Mouse (Mus musculus): ENCODE data around the gene Fbxl21. TPM values are rescaled to one million over a fixed set of nuclear protein-coding genes. Genes with fewer than 3 reads are reported as not detected.

Fbxl21 gene
- total RNA-seq, 2 experiments from 2014 or later = 6.8 to 7.3 TPM

GRCm38 (mm10) chr13:56537026-56537425, 14.8 kb downstream of the Fbxl21 start:
- Histone ChIP-seq H3K27ac (no peak overlapping the region), H3K4me3 (no peak overlapping the region)
- no peak for DNase-seq (ENCODE audit: extremely low spot score in 1 of 2, low spot score in 2 of 2)
- intact Hi-C loops (cut with DNase I) = no loop called here
- no peak for TF ChIP-seq CTCF (IDR thresholded peaks at IDR 0.05)

GRCm38 (mm10) chr13:56539846-56540245, 17.6 kb downstream of the Fbxl21 start:
- intact Hi-C loops (cut with DNase I) = no loop called here
- peak; percentile 58 for TF ChIP-seq CTCF (IDR thresholded peaks at IDR 0.05)
- DNase-seq (ENCODE audit: extremely low spot score in 1 of 2, low spot score in 2 of 2) = peak in 1 of 2 experiments; percentile 26
- Histone ChIP-seq H3K4me3 (no peak overlapping the region), H3K27ac (no peak overlapping the region)

GRCm38 (mm10) chr13:56543805-56544204, 21.5 kb downstream of the Fbxl21 start:
- intact Hi-C loops (cut with DNase I) = no loop called here
- DNase-seq (ENCODE audit: extremely low spot score in 1 of 2, low spot score in 2 of 2) = no peak
- Histone ChIP-seq H3K4me3 (no peak overlapping the region), H3K27ac (no peak overlapping the region)
- TF ChIP-seq CTCF (IDR thresholded peaks at IDR 0.05) = no peak

GRCm38 (mm10) chr13:56544956-56545355, 22.7 kb downstream of the Fbxl21 start:
- TF ChIP-seq CTCF (IDR thresholded peaks at IDR 0.05) = no peak
- DNase-seq (ENCODE audit: extremely low spot score in 1 of 2, low spot score in 2 of 2) = no peak
- H3K4me3 ChIP-seq = no peak overlapping the region
- intact Hi-C loops (cut with DNase I) = no loop called here
- H3K27ac ChIP-seq = no peak overlapping the region

GRCm38 (mm10) chr13:56548401-56548800, 26.1 kb downstream of the Fbxl21 start, which contains the start of gene Lect2:
Gene Lect2, minus strand, starts transcription at chr13:56548502.
- intact Hi-C loops (cut with DNase I) = no loop called here
- H3K4me3 ChIP-seq = no peak within 1 kb of the TSS
- no peak for TF ChIP-seq CTCF (IDR thresholded peaks at IDR 0.05)
- no peak within 1 kb of the TSS for H3K27ac ChIP-seq
- DNase-seq (ENCODE audit: extremely low spot score in 1 of 2, low spot score in 2 of 2) = no peak

GRCm38 (mm10) chr13:56549364-56549763, 27.1 kb downstream of the Fbxl21 start:
- Histone ChIP-seq H3K4me3 (no peak overlapping the region), H3K27ac (no peak overlapping the region)
- no peak for DNase-seq (ENCODE audit: extremely low spot score in 1 of 2, low spot score in 2 of 2)
- intact Hi-C loops (cut with DNase I) = no loop called here
- no peak for TF ChIP-seq CTCF (IDR thresholded peaks at IDR 0.05)

GRCm38 (mm10) chr13:56550574-56550973, 28.3 kb downstream of the Fbxl21 start:
- no peak for DNase-seq (ENCODE audit: extremely low spot score in 1 of 2, low spot score in 2 of 2)
- TF ChIP-seq CTCF (IDR thresholded peaks at IDR 0.05) = no peak
- Histone ChIP-seq H3K4me3 (no peak overlapping the region), H3K27ac (no peak overlapping the region)
- intact Hi-C loops (cut with DNase I) = loop anchor here (5.0 kb wide), 1 partner anchor 717 kb away; no protein-coding TSS in a partner anchor

- Histone ChIP-seq H3K27ac (no peak overlapping the region), H3K4me3 (no peak overlapping the region)
These were observed 29.4 kb downstream of the Fbxl21 start for GRCm38 (mm10) chr13:56551661-56552060.

GRCm38 (mm10) chr13:56553923-56554322, 31.7 kb downstream of the Fbxl21 start:
- intact Hi-C loops (cut with DNase I) = loop anchor here (5.0 kb wide), 1 partner anchor 713 kb away; no protein-coding TSS in a partner anchor

More at GRCm38 (mm10) chr13:56551661-56552060, 29.4 kb downstream of the Fbxl21 start:
- intact Hi-C loops (cut with DNase I) = loop anchor here (5.0 kb wide), 1 partner anchor 716 kb away; no protein-coding TSS in a partner anchor
- TF ChIP-seq CTCF (IDR thresholded peaks at IDR 0.05) = no peak
- DNase-seq (ENCODE audit: extremely low spot score in 1 of 2, low spot score in 2 of 2) = no peak

GRCm38 (mm10) chr13:56554409-56554808, 32.1 kb downstream of the Fbxl21 start:
- Histone ChIP-seq H3K4me3 (no peak overlapping the region), H3K27ac (no peak overlapping the region)
- peak; percentile 42 for TF ChIP-seq CTCF (IDR thresholded peaks at IDR 0.05)
- intact Hi-C loops (cut with DNase I) = loop anchor here (5.0 kb wide), 1 partner anchor 713 kb away; no protein-coding TSS in a partner anchor
- peak; percentile 38 to 69 for DNase-seq (ENCODE audit: extremely low spot score in 1 of 2, low spot score in 2 of 2)

More at GRCm38 (mm10) chr13:56553923-56554322, 31.7 kb downstream of the Fbxl21 start:
- DNase-seq (ENCODE audit: extremely low spot score in 1 of 2, low spot score in 2 of 2) = no peak
- no peak overlapping the region for H3K27ac ChIP-seq
- H3K4me3 ChIP-seq = no peak overlapping the region
- no peak for TF ChIP-seq CTCF (IDR thresholded peaks at IDR 0.05)

- TF ChIP-seq CTCF (IDR thresholded peaks at IDR 0.05) = peak; percentile 57
- Histone ChIP-seq H3K27ac (no peak overlapping the region), H3K4me3 (no peak overlapping the region)
- intact Hi-C loops (cut with DNase I) = loop anchor here (2.0 to 5.0 kb wide), 3 partner anchors 81 to 103 kb away; no protein-coding TSS in a partner anchor
- DNase-seq (ENCODE audit: extremely low spot score in 1 of 2, low spot score in 2 of 2) = peak in 1 of 2 experiments; percentile 20
These were observed 33.7 kb downstream of the Fbxl21 start for GRCm38 (mm10) chr13:56555957-56556356.

GRCm38 (mm10) chr13:56556701-56557100, 34.4 kb downstream of the Fbxl21 start:
- Histone ChIP-seq H3K4me3 (no peak overlapping the region), H3K27ac (no peak overlapping the region)
- intact Hi-C loops (cut with DNase I) = loop anchor here (2.0 to 5.0 kb wide), 3 partner anchors 82 to 102 kb away; no protein-coding TSS in a partner anchor
- no peak for DNase-seq (ENCODE audit: extremely low spot score in 1 of 2, low spot score in 2 of 2)
- TF ChIP-seq CTCF (IDR thresholded peaks at IDR 0.05) = no peak

- intact Hi-C loops (cut with DNase I) = loop anchor here (5.0 kb wide), 1 partner anchor 83 kb away; no protein-coding TSS in a partner anchor
- no peak for DNase-seq (ENCODE audit: extremely low spot score in 1 of 2, low spot score in 2 of 2)
- TF ChIP-seq CTCF (IDR thresholded peaks at IDR 0.05) = no peak
- Histone ChIP-seq H3K4me3 (no peak overlapping the region), H3K27ac (no peak overlapping the region)
These were observed 36.5 kb downstream of the Fbxl21 start for GRCm38 (mm10) chr13:56558811-56559210.

Data from left cerebral cortex, adult 2 months (tissue).